Mouse (Mus musculus): ENCODE measurements around the gene Rragd. TPM values are rescaled to one million over a fixed set of nuclear protein-coding genes. Genes with fewer than 3 reads are reported as not detected.

Rragd gene
- polyA plus RNA-seq (2021): 1.4 TPM

GRCm38 (mm10) chr4:32982716-32983175, at the start of gene Rragd:
Gene Rragd, plus strand, starts transcription at chr4:32983037.
- DNase-seq (ENCODE audit: low read depth, low spot score): no peak
- CTCF ChIA-PET: no interaction called here
- H3K27me3 ChIP-seq: no peaks in the 10 kb centered on the region
- POLR2A ChIA-PET: no interaction called here
- no peak for TF ChIP-seq CTCF (IDR thresholded peaks at IDR 0.05)
- no peak for ATAC-seq
- in situ Hi-C loops (cut with MboI; ENCODE audit: low pct_unique_long_range_greater_than_20kb): no loop called here

- no peaks in the 10 kb centered on the region for H3K27me3 ChIP-seq
- POLR2A ChIA-PET: no interaction called here
- in situ Hi-C loops (cut with MboI; ENCODE audit: low pct_unique_long_range_greater_than_20kb): no loop called here
- DNase-seq (ENCODE audit: low read depth, low spot score) (no peak), ATAC-seq (no peak)
- CTCF ChIA-PET: no interaction called here
- no peak for TF ChIP-seq CTCF (IDR thresholded peaks at IDR 0.05)
These were observed 46.0 kb upstream of the Rragd start for GRCm38 (mm10) chr4:32936762-32937341.

GRCm38 (mm10) chr4:32939521-32939920, 43.3 kb upstream of the Rragd start:
- no peak for ATAC-seq
- DNase-seq (ENCODE audit: low read depth, low spot score): no peak
- ChIA-PET CTCF (no interaction called here), POLR2A (no interaction called here)
- in situ Hi-C loops (cut with MboI; ENCODE audit: low pct_unique_long_range_greater_than_20kb): no loop called here
- TF ChIP-seq CTCF (IDR thresholded peaks at IDR 0.05): no peak
- no peaks in the 10 kb centered on the region for H3K27me3 ChIP-seq

- DNase-seq (ENCODE audit: low read depth, low spot score) (no peak), ATAC-seq (no peak)
- ChIA-PET POLR2A (no interaction called here), CTCF (no interaction called here)
- H3K27me3 ChIP-seq: no peaks in the 10 kb centered on the region
- in situ Hi-C loops (cut with MboI; ENCODE audit: low pct_unique_long_range_greater_than_20kb): no loop called here
- no peak for TF ChIP-seq CTCF (IDR thresholded peaks at IDR 0.05)
These were observed 42.9 kb upstream of the Rragd start for GRCm38 (mm10) chr4:32939964-32940363.

- POLR2A ChIA-PET: no interaction called here
- in situ Hi-C loops (cut with MboI; ENCODE audit: low pct_unique_long_range_greater_than_20kb): no loop called here
- no peak for TF ChIP-seq CTCF (IDR thresholded peaks at IDR 0.05)
- DNase-seq (ENCODE audit: low read depth, low spot score): no peak
- ATAC-seq: no peak
- CTCF ChIA-PET: no interaction called here
- no peaks in the 10 kb centered on the region for H3K27me3 ChIP-seq
These were observed 41.9 kb upstream of the Rragd start for GRCm38 (mm10) chr4:32940984-32941383.

GRCm38 (mm10) chr4:32947631-32948030, 35.2 kb upstream of the Rragd start:
- POLR2A ChIA-PET: no interaction called here
- no peak for DNase-seq (ENCODE audit: low read depth, low spot score)
- no peaks in the 10 kb centered on the region for H3K27me3 ChIP-seq
- TF ChIP-seq CTCF (IDR thresholded peaks at IDR 0.05): no peak
- no peak for ATAC-seq
- in situ Hi-C loops (cut with MboI; ENCODE audit: low pct_unique_long_range_greater_than_20kb): no loop called here
- CTCF ChIA-PET: no interaction called here

- ATAC-seq (no peak), DNase-seq (ENCODE audit: low read depth, low spot score) (no peak)
- H3K27me3 ChIP-seq: no peaks in the 10 kb centered on the region
- in situ Hi-C loops (cut with MboI; ENCODE audit: low pct_unique_long_range_greater_than_20kb): no loop called here
- ChIA-PET CTCF (no interaction called here), POLR2A (interaction anchor here (0.6 kb wide), 1 partner anchor 62 kb away, joined by 3 read pairs; no protein-coding TSS in a partner anchor)
- no peak for TF ChIP-seq CTCF (IDR thresholded peaks at IDR 0.05)
These were observed 34.1 kb upstream of the Rragd start for GRCm38 (mm10) chr4:32948696-32949095.

DNA sequence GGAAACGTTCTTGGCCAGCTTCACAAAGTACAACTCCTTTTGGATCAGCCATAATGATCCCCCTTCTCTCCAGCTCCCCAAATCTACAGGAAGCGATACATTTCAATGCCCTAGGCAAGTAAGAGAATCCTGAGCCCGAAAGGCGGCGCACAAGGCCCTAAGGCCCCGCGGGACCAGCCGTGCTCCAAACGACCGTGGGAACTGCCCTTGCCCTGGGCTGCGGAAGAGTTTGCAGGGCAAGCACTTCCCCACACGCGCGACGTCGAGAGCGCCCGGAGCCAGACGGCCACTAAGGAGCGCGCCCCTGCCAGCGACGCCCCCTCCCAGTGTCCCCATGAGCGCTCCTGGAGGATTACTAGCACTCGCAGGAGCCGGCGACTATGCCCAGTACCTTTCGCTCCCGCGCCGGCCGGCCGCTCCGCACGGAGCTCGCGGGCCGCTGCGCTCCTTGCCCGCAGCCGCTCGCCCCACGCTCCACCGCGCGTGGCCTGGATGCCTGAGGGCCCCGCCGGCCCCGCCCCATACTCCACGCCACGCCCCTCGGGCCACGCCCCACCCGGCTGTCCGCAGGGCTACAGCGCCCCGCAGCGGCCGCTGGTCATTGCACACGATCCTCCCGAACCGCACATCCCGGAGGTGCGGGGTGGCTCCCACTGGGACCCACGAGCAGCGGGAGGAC, 32.3 kb upstream of the Rragd start, which contains the start of gene Ankrd6:
Ankrd6 (minus strand) TSS at position 486 of the 679 bp plus-strand sequence.
- CTCF ChIA-PET: no interaction called here
- in situ Hi-C loops (cut with MboI; ENCODE audit: low pct_unique_long_range_greater_than_20kb): no loop called here
- peak; percentile 59 for TF ChIP-seq CTCF (IDR thresholded peaks at IDR 0.05)
- ATAC-seq (no peak), DNase-seq (ENCODE audit: low read depth, low spot score) (no peak)
- POLR2A ChIA-PET: no interaction called here
- H3K27me3 ChIP-seq: peaks cover 2% of the 10 kb centered on the region

- H3K27me3 ChIP-seq: peaks cover 4% of the 10 kb centered on the region
- no peak for TF ChIP-seq CTCF (IDR thresholded peaks at IDR 0.05)
- peak; percentile 47 for ATAC-seq
- CTCF ChIA-PET: no interaction called here
- no peak for DNase-seq (ENCODE audit: low read depth, low spot score)
- in situ Hi-C loops (cut with MboI; ENCODE audit: low pct_unique_long_range_greater_than_20kb): no loop called here
- POLR2A ChIA-PET: no interaction called here
These were observed 31.5 kb upstream of the Rragd start for GRCm38 (mm10) chr4:32951035-32951940.

- CTCF ChIA-PET: no interaction called here
- peaks cover 4% of the 10 kb centered on the region for H3K27me3 ChIP-seq
- POLR2A ChIA-PET: no interaction called here
- in situ Hi-C loops (cut with MboI; ENCODE audit: low pct_unique_long_range_greater_than_20kb): no loop called here
- no peak for TF ChIP-seq CTCF (IDR thresholded peaks at IDR 0.05)
- ATAC-seq (no peak), DNase-seq (ENCODE audit: low read depth, low spot score) (no peak)
These were observed 30.2 kb upstream of the Rragd start for GRCm38 (mm10) chr4:32952681-32953080.

GRCm38 (mm10) chr4:32956423-32956822, 26.4 kb upstream of the Rragd start:
- ChIA-PET CTCF (no interaction called here), POLR2A (no interaction called here)
- in situ Hi-C loops (cut with MboI; ENCODE audit: low pct_unique_long_range_greater_than_20kb): no loop called here
- H3K27me3 ChIP-seq: peaks cover 4% of the 10 kb centered on the region
- TF ChIP-seq CTCF (IDR thresholded peaks at IDR 0.05): no peak
- DNase-seq (ENCODE audit: low read depth, low spot score): no peak
- no peak for ATAC-seq

Measured in Patski (cell line).